Mouse (Mus musculus) spleen, postnatal 36 days (tissue): ENCODE measurements around the gene Ush2a.

ENCODE experiments used
- DNase-seq, 2 experiments: peaks; one replicate each; pipeline ENCODE4 v3.0.0; 2022; ENCODE audit warnings: low spot score in 2 of 2, mixed read lengths in 1 of 2

The Ush2a gene

DNA sequence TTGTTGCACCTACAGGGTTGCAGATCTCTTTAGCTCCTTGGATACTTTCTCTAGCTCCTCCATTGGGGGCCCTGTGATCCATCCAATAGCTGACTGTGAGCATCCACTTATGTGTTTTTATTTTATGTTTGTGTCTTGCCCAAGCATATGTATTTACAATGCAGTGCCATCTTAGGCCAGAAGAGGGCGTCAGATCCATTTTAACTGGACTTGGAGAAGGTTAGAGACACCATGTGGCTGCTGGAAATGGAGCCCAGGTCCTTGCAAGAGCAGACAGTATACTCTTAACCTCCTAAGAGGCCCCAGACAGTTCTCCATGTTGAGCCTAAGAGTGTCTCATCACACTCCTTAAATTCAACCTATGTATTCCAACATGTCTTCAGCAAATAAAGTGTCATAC is 281.5 kb downstream of the Ush2a start:
- no peak for DNase-seq

DNA sequence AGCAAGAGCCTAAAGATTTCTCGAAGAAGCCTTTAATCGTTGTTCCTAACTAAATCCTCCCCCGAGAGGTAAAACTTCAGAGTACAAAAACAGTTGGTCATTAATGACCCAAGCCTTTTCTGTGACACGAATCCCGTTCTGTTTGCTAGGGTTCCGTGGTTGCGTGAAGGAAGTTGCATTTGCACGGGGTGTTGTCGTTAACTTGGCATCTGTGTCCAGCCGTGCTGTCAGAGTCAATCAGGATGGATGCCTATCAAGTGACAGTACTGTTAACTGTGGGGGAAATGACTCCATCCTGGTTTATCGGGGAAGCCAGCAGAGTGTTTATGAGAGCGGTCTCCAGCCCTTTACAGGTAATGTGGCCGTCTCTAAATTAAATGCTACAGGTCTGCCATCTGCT is 287.9 kb downstream of the Ush2a start:
- no peak for DNase-seq

DNA sequence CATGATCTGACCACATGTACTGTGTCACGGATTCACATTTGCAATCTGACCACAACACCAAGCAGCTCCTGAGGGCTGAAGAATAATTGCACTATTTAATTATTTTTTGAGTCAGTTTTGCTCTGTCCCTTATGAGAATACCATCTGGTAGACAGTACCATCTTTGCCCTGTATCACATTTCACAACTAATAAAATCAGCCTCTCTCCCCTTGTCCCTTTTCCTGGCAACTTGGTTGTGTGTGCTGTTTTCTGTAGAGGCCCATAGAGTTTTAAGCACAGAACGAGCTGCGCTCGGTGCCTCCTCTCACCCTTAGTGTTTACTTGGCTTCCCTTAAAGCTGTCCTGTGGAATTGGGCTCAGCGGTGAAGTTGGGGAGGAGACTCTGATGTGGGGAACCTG is 290.0 kb downstream of the Ush2a start:
- no peak for DNase-seq

DNA sequence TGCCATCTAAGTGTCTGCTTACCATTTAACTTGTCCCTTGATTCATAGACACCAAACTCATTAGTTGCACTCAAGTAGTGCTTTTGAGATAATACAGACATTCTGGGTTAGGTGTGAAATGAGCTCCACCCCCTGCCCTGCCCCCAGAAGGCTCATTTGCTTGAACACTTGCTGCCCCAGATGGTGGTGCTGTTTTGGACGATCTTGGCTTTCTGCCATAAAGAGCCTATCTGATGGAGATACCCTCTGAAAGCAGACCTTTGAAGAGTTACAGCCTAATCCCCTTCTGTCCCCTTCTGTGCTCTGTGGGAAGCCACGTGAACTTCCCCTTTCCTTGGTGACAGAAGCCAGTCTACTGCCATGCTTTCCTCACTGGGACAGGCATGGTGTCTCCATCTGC is 297.1 kb downstream of the Ush2a start:
- no peak for DNase-seq

DNA sequence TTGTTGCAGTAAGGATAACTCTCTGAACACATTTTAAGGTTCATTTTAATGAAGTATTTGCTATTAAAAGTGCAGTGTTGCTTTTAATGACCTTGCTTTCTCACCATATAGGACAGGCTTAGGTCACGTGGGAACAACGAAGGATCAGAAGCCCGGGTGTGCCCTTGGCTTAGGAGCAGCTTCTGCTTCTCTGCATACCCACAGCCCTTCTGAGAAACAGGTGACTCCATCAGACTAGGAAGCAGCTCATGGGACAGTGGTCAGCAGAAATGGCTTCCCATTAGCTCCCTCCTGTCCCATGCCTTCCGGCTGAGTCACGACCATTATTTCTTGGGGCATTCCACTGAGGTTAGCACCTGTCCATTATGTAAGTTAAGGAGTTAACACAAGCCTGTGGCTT is 304.4 kb downstream of the Ush2a start:
- no peak for DNase-seq

DNA sequence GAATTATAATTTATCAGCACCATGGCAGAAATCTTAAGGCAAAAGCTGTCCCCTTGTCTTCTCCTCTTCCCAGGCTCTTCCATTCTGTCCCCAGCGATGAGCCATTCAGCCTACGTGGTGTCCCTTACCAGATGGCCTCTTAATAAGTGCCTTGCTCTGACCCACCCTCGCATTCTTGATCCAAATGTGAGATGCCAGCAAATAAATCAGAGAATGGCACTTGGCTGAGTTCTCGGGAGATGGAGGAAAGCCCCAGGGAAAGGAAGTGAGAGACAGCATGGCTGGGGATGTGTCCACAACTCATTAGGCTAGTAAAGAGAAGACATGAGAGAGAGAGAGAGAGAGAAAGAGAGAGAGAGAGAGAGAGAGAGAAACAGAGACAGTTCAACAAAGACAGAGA is 305.7 kb downstream of the Ush2a start:
- no peak for DNase-seq

DNA sequence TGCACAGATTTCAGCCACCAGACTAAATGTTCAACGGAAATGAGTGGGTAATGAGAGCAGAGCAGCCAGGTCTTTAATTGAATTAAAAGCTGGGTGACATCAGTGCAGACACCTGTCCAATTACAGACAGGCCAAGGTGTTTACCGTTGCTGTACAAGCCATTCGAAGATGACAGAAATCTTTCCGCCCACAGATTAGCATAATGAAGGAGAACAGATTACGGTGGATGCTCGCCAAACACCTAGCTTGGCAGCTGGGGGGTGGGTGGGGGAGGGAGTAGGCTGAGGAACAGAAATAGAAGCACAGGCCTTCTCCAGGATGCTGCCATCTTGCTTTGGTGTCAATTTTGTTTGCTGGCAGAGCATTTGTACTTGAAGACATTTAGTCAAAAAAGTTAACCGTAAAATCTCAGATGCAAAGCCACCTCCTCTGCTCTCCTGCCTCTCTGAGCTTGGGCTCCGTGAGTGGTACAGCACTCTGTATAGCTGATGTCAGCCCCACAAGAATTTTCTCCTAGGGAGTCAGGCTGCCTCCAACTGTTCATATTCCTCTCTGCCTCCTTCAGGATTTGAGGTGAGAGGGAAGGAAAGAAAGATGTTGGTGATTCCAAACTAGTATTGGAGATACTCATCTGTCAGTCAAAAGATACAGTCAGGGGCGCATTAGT is 306.6 kb downstream of the Ush2a start:
- no peak for DNase-seq

DNA sequence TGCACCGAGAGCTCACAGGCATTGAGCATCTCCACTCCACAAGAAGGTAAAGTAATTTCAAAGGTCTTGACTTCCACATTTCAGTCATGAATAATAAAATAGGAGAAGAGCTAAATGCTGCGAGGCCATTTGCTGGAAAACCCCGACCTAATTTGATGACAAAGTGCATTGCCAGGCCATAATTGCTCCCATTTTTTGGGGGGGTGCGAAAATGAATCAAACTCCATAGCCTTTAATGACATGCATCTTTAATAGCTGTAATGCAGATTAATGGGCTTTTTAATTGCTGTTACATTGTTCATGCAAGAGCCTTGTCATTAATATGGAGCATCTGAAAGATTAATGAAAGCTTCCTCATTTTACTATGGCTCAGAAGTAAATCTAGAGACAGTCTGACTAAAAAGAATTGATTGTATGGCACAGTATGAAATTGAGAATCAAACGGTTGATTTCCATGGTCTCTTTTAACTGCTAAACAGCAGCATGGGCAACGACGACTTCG is 314.5 kb downstream of the Ush2a start:
- no peak for DNase-seq

DNA sequence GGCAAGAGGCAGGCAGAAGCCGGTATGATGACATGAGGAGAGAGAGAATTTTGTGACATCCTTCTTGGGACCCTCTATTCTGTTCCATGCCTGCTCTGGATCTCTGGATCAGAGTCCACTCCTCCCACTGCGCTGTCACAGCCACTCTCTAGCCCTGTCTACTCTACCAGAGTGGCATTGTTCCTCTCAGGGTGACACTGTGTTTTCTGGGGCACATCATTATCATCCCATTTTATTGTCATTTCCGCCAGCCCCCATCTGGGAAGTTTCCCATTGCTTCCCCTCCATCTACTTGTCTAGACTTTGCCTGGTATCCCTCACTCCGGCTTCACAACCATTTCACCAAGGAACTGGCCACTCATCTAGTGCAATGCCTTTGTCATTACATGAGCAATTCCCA is 315.6 kb downstream of the Ush2a start:
- DNase-seq: no peak

DNA sequence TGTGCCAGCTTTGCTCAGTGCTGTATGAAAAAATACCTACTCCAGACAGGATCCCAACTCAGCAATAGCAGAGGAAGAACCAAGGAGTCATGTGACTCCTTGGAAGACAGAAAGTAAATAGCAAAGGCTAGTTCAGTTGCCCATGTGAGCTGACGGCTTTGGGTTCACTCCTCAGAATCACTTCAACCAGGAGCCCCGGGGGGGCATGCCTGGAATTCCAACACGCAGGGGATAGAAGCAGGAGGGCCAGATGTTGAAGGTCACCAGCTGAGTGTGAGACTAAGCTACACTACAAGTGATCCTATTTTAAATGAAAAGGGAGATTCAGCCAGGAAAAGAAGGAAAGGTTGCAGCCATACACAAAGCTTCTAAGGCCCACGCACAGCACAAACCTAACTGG is 319.3 kb downstream of the Ush2a start:
- DNase-seq: no peak

DNA sequence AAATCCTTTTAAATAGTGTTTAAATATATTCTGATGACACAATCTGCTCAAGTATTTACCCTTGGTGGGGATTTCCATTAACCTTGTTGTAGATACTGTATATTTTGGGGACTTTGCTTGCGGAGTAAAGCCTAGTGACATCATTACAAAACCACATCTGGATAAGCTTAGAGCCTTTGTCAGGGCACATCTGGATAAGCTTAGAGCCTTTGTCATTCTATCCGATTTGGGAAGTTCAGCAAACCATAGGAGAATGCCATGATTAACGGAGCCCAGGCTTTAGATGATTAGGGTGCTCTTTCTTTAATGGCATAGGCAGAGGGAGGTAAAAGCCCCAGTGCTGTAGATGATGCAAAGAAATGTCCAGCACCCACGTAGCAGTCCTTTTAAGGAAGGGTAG is 333.4 kb downstream of the Ush2a start:
- no peak for DNase-seq

DNA sequence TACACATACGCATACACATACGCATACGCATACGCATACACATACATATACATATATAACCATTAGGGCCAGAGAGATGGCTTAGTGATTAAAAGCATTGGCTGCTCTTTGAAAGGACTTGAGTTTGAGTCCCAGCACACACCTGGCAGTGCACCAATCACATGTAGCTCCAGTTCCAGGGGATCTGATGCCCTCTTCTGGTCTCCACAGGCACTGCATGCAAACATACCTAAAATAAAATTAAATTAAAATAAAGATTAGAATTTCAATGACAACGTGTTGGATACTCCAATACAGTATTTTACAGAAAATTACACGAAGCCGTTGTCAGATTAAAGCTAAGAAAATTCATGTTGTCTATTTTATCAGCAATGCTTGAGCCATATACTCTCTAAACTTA is 336.2 kb downstream of the Ush2a start:
- no peak for DNase-seq

DNA sequence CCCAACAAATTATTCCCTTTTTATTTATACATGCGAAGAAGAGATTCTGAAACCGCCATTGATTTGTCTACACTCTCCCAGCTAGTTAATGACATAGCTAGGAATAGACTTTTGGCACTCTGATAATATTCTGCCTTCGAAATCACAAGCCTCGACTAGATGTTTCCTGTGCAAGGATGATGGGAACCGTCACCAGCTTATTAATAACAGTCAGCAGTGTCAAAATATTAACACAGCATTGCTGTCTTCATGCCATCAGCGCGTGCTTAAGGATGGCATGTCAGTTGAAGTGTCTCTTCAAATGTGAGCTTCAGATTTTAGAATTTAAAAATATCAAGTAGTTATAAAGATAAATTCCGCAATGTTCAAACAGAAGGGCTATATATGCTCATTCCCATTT is 337.3 kb downstream of the Ush2a start:
- DNase-seq: no peak

DNA sequence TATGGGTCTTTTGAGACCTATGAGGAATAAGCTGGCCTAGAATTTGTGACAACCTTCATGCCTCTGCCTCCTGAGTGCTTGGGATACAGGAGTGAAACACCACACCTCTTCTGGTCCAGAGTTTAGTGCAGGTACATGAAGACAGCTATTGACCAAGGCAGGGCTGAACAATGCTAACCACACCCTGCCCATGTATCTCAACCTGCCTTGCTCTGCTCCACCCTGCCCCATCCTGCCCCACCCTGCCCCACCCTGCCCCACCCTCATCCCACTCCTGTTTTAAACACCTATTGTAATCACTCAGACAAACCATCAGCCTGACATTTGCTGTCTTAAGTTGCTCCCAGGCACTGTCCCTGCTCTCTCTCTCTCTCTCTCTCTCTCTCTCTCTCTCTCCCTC is 344.6 kb downstream of the Ush2a start:
- no peak for DNase-seq

DNA sequence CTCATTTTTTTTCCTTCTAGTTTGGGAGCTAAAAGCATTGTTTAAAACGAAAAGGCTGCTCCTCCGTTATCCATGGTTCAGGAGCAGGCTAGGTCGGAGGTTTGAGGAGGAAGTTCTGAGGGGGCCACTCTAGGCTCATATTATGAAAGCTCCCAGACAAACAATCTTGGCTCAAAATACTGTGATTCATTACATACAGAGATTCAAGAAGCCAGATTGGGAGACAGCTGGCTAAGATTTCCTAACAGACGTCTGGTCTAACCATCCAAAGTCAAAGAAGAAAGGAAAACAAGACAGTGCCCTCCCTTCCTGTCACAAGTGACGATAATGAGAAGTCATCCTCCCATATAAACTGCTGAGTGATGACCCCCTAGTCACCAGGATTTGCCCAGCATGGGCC is 354.7 kb downstream of the Ush2a start:
- DNase-seq: no peak

DNA sequence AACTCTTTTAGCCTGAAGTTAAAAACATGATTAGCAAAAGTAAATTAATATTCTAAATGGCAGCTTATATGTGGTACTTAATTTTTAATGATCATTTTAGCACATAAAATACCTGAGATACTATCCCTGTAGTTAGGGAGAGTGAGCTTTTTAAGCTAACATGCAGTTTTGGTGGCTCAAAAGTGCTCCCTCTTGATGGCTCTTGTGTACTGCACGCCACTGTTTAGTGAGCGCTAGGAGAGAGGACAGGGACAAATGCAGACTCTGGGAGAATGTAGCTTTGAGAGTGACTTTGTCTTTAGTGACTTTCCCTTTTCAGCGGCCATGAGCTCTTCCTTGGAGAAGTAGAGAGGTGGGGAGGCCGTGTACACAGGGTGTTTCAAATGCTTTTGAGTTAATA is 371.9 kb downstream of the Ush2a start:
- no peak for DNase-seq

DNA sequence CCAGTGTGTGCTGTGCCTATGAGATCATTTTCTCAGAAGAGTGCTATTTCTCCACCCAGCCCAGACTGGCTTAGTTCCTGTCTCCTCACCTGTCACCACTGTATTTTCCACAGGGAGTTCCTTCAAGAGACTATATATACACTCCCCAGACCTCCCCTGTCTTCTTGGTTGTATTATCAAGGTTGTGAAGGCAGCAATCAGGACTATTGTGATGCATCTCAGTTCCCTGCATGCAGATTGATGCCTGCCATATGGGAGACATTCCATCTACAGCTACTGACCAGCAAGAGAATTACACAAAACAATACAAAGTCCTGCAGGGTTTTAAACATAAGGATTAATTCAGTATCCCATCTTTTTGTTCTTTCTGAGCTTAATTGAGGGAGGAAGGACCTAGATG is 377.8 kb downstream of the Ush2a start:
- no peak for DNase-seq

DNA sequence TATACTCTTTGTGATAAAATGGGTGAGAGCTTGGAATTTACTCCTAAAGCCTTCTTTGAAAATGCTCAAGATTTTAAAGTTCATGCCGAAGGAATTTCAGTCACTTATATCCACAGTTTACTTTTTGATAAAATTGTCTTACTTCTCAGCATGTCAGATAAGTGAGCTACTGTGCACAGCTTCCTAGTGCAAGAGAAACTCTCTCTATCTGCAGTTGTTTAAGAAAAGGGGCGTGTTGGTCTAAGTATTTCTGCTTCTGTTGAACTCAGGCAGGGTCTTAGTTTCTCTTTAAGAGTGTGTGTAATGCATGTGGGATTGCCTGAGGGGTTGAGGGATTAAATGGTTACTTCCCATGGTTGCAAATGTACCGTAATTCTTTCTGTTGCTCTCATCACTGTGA is 381.3 kb downstream of the Ush2a start:
- DNase-seq: no peak

DNA sequence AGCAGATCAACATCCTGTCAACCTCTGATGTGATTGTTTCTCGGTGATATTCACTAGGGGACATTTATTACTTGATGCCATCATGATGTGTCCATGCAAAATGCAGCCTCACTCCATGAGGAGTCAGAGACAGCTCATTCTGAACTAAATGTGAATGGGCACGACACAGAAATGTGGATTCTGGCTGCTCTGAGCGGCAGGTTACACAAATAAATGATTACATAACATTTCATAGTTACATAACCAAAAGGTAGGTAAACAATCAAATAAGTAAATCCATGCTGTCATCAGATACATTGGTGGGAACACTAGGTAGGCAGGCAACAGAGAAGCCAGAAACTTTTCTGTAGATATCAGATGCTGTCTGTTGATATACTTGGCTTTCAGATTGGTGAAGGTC is 391.2 kb downstream of the Ush2a start:
- no peak for DNase-seq

DNA sequence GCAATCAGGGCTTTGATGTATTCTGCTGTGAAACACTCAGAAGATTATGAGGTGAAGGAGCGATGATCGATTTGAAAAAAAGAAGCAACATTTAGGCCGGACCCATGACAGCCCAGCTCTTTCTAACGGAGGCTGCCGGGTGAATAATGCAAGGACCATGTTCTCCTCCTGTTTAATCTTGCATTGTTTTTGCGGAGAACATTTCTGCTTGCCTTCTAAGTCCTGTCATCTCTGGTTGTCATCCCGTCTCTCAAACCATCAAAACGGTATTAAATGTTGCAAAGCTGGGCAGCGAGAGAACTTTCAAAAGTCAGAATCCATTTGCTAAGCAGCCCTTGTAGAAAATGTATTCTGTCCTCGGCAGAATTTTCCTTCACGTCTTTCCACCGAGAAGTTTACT is 394.3 kb downstream of the Ush2a start:
- DNase-seq: no peak

DNA sequence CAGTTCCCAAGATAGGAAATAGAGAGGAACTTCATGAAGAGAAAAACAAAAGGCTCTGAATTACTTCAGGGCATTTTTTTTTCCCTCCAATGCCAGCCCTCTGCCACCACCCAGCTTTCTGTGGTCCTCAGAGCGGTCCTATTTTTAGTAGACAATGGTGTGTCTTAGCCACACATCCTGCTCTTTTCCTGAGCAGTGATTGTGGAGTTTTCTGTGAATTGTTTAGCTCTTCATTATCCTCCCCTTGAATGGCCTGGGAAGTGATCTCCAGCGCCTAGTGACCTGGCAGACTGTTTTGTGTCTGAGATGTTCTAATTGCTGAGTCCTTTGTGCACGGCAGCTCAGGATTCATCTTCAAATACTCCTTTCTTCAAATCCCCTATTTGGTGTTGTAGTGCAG is 397.3 kb downstream of the Ush2a start:
- no peak for DNase-seq

DNA sequence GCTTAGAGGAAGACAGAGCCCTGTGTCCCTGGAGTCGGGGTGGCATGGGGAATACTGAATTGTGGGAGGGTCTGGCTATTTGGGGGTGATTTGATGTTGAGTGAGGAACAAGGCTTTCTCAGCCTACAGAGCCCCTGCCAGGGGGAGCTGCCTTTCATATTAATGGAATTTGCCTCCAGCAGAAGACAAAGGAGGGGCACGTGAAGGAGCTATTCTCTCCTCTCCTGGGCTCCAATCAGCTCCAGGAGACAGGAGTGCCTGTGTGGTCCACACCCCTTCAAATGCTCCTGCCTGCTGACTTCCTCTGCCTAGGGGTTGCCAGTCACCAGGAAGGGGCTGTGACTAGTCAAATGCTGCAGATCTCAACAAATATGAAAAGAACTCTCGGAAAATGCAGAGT is 398.5 kb downstream of the Ush2a start:
- DNase-seq: no peak

DNA sequence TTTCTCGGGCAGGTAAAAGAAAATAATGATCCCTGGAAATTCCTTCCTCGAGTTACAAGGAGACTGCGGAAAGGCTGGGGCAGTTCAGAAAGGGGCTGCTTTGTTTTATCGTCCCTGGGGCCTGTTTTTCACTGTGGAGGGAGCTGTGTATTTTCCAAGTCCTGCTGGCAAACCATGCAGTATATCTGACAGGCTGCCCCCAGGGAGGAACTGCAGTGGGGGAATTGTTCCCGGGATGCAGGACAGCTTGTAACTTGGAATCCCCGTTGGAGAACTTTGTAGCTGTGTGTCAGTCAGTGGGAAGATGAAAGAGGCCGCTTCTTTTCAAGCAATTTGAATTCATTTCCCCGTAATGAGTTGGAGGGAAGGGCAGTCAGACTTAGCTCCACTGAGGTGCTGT is 399.1 kb downstream of the Ush2a start:
- no peak for DNase-seq

DNA sequence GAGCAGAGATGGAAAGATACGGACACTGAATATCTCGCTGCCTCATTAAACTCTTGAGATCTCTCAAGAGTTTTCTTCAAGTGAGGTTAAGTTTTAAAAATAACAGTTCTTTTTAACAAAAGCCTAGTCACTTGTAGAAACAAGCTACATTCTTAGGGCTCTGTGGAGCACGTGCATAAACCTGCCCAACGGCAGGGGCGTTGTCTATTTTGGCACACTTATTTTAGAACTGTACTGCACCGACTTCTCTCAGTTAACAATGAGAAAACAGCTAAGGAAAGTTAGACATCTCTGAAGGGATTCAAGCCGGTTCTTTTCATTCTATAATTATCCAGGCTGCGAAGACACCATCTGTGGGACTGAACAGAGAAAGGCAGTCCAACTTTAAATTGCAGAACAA is 405.6 kb downstream of the Ush2a start:
- DNase-seq: no peak
